Mouse (Mus musculus): ENCODE measurements around the gene F13a1. TPM values are rescaled to one million over a fixed set of nuclear protein-coding genes. Genes with fewer than 3 reads are reported as not detected.
A peak's percentile ranks its signal among the peaks of the same experiment; 100 is the strongest.

F13a1 gene
- polyA plus RNA-seq, 1 experiment = 22.9 TPM

DNA sequence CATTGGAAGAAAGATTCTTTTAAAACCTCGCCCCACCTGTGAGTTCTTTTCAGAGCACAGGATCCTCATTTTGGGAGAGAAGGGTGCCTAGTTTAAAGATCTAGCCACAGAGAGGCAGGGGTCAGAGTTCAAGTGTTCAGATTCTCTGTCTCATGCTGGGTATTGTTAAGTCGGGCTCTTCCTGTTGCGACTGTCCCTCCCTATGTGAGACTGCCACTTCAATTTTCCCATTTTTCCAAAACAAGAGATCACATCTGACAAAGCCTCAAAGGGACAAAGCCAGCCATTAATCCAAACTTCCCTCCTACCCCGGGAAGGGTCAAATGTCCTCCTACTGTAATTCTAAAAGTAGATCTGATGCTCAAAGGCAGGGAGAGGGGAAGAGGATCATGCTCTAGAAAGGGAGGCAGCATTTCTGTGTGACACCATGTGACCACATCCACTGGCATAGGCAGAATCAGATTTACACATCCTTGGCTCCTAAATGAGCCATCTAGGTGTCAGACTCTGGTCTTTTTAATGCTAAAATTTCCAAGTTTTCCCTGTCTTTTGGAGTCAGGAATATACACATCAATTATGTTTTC is 24.0 kb downstream of the F13a1 start:
- Histone ChIP-seq H3K4me3 (ENCODE audit: control insufficient read depth, insufficient read depth, low read length) (no peak overlapping the region), H3K27ac (ENCODE audit: control insufficient read depth, insufficient read depth, low read length) (no peak overlapping the region), H3K36me3 (ENCODE audit: control insufficient read depth, insufficient read depth, low read length) (0 out of 2 replicates have a peak, but pooled peaks cover 10% of the 10 kb centered on the region), H3K4me1 (replicated peaks; ENCODE audit: control insufficient read depth, insufficient read depth, low read length) (peaks cover 3% of the 10 kb centered on the region), H3K27me3 (ENCODE audit: control insufficient read depth, insufficient read depth, low read length) (no peaks in the 10 kb centered on the region)
- TF ChIP-seq POLR2A (IDR thresholded peaks at IDR 0.05; ENCODE audit: control insufficient read depth, extremely low read depth, insufficient read depth, low read length, poor library complexity) (no peak), CTCF (IDR thresholded peaks at IDR 0.05; ENCODE audit: borderline replicate concordance, control insufficient read depth, extremely low read depth, insufficient read depth, low read length, poor library complexity) (no peak)
- WGBS = 79% methylated on average over 4 of the region's 4 CpGs
- no peak for DNase-seq

DNA sequence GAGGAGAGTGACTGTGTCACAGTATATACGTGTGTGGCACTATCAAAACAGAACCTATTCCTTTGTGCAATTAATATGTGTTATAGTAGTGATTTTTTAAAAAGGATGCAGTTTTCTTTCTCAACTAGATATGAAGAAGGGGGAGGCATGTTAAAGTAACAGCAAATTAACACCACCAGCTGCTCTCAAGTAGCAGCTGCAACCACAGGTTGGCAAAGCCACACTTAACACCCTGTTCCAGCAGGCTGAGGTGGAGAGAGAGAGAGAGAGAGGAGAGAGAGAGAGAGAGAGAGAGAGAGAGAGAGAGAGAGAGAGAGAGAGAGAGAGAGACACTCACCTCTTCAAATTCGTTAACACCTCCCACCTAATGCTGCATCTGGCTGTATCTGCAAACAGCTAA is 28.5 kb downstream of the F13a1 start:
- Histone ChIP-seq H3K4me3 (ENCODE audit: control insufficient read depth, insufficient read depth, low read length) (no peak overlapping the region), H3K4me1 (replicated peaks; ENCODE audit: control insufficient read depth, insufficient read depth, low read length) (peaks cover 6% of the 10 kb centered on the region), H3K27me3 (ENCODE audit: control insufficient read depth, insufficient read depth, low read length) (no peaks in the 10 kb centered on the region), H3K27ac (ENCODE audit: control insufficient read depth, insufficient read depth, low read length) (peak overlapping the region; percentile 2; the same call in 1 of the 2 replicates), H3K36me3 (ENCODE audit: control insufficient read depth, insufficient read depth, low read length) (0 out of 2 replicates have a peak, but pooled peaks cover 3% of the 10 kb centered on the region)
- whole genome bisulfite sequencing = 29% methylated on average over 2 of the region's 2 CpGs
- TF ChIP-seq POLR2A (IDR thresholded peaks at IDR 0.05; ENCODE audit: control insufficient read depth, extremely low read depth, insufficient read depth, low read length, poor library complexity) (no peak), CTCF (IDR thresholded peaks at IDR 0.05; ENCODE audit: borderline replicate concordance, control insufficient read depth, extremely low read depth, insufficient read depth, low read length, poor library complexity) (no peak)
- peak; percentile 22 for DNase-seq

DNA sequence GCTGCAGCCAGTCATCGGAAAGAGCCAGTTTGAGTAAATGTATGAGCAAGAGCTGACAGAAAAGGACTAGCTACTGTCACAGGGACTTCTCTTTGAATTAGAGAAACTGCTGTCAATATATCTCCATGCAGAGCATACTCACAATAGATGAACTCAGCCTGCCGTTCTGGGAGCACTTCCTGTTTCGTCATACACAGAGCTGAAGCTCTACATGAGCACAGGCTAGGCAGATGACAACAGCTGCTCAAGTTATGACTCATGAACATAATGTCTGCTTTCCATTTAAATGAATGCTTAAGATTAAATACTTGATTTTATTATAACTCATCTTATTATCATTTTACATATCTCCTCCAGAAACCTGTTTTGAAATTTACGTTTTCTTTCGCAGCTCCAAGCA is 39.3 kb downstream of the F13a1 start:
- no peaks in the 10 kb centered on the region for H3K27me3 ChIP-seq (ENCODE audit: control insufficient read depth, insufficient read depth, low read length)
- 68% methylated on average over 5 of the region's 5 CpGs for WGBS
- no peak for DNase-seq
- no peaks in the 10 kb centered on the region for H3K36me3 ChIP-seq (ENCODE audit: control insufficient read depth, insufficient read depth, low read length)
- no peaks in the 10 kb centered on the region for H3K4me1 ChIP-seq (replicated peaks; ENCODE audit: control insufficient read depth, insufficient read depth, low read length)
- no peak overlapping the region for H3K27ac ChIP-seq (ENCODE audit: control insufficient read depth, insufficient read depth, low read length)
- TF ChIP-seq POLR2A (IDR thresholded peaks at IDR 0.05; ENCODE audit: control insufficient read depth, extremely low read depth, insufficient read depth, low read length, poor library complexity) = no peak
- no peak for TF ChIP-seq CTCF (IDR thresholded peaks at IDR 0.05; ENCODE audit: borderline replicate concordance, control insufficient read depth, extremely low read depth, insufficient read depth, low read length, poor library complexity)
- H3K4me3 ChIP-seq (ENCODE audit: control insufficient read depth, insufficient read depth, low read length) = no peak overlapping the region

DNA sequence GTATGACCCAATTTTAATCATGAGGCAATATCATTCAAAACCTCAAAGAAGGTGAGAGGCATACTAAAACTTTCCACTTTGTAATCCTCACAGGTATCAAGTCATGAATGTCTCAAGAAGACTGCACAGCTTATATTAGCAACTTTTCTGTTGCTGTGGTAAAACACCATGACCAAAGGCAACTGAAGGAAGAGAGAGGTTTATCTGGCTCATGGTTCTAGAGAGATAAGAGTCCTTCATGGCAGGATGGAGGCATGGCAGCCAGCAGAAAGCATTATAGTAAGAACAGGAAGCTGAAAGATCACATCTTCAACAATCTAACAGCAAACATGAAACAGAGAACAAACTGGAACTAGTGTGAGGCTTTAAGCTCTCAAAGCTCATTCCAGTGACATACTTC is 43.8 kb downstream of the F13a1 start:
- TF ChIP-seq CTCF (IDR thresholded peaks at IDR 0.05; ENCODE audit: borderline replicate concordance, control insufficient read depth, extremely low read depth, insufficient read depth, low read length, poor library complexity) (no peak), POLR2A (IDR thresholded peaks at IDR 0.05; ENCODE audit: control insufficient read depth, extremely low read depth, insufficient read depth, low read length, poor library complexity) (no peak)
- Histone ChIP-seq H3K27me3 (ENCODE audit: control insufficient read depth, insufficient read depth, low read length) (no peaks in the 10 kb centered on the region), H3K4me1 (replicated peaks; ENCODE audit: control insufficient read depth, insufficient read depth, low read length) (no peaks in the 10 kb centered on the region), H3K27ac (ENCODE audit: control insufficient read depth, insufficient read depth, low read length) (no peak overlapping the region), H3K4me3 (ENCODE audit: control insufficient read depth, insufficient read depth, low read length) (no peak overlapping the region), H3K36me3 (ENCODE audit: control insufficient read depth, insufficient read depth, low read length) (no peaks in the 10 kb centered on the region)
- no peak for DNase-seq

DNA sequence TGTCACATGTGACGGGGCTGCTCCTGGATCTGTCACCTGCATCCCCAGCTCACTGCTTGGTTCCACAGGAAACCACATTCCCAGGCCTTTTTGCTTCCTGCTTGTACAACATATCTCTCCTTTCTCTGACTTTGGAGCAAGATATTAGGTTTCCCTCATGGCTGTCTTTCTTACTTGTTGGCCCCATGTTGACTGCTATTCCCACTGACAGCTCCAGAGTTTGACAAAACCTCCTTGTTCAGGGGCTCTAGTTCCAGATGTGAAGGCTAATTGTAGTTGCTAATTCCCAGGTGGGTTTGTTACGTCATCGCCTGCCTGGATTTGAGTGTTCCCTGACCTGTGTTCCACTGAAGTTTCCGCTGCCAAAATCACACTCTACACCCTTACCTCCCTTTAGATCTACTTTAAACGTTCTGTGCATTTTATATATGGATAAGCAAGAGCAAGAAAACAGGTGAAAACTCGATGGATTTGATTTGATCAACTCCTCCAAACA is 50.8 kb downstream of the F13a1 start:
- 95% methylated on average over 6 of the region's 6 CpGs for WGBS
- H3K27ac ChIP-seq (ENCODE audit: control insufficient read depth, insufficient read depth, low read length) = no peak overlapping the region
- no peaks in the 10 kb centered on the region for H3K27me3 ChIP-seq (ENCODE audit: control insufficient read depth, insufficient read depth, low read length)
- H3K36me3 ChIP-seq (ENCODE audit: control insufficient read depth, insufficient read depth, low read length) = no peaks in the 10 kb centered on the region
- peaks cover 2% of the 10 kb centered on the region; the same call in 1 of the 2 replicates for H3K4me1 ChIP-seq (replicated peaks; ENCODE audit: control insufficient read depth, insufficient read depth, low read length)
- no peak overlapping the region for H3K4me3 ChIP-seq (ENCODE audit: control insufficient read depth, insufficient read depth, low read length)
- TF ChIP-seq CTCF (IDR thresholded peaks at IDR 0.05; ENCODE audit: borderline replicate concordance, control insufficient read depth, extremely low read depth, insufficient read depth, low read length, poor library complexity) = no peak
- no peak for TF ChIP-seq POLR2A (IDR thresholded peaks at IDR 0.05; ENCODE audit: control insufficient read depth, extremely low read depth, insufficient read depth, low read length, poor library complexity)
- no peak for DNase-seq

DNA sequence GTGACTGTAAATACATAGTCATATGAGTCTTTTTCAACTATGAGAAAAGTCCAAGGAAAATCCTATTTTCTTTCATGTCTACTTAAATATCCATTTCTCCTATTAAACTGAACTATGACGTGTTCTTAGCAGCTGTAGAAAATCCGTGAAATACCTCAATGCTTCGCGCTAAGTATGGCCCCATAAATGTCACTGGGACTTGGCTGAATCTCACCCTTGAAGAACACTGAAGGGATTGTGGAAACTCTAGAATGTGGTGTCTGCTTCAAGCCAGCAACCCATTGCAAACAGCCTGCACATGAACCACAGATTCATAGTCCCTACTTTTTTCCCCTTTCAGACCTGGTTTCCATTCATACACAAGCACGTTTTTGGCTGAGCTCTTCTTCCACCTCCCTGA is 56.5 kb downstream of the F13a1 start:
- no peak for TF ChIP-seq POLR2A (IDR thresholded peaks at IDR 0.05; ENCODE audit: control insufficient read depth, extremely low read depth, insufficient read depth, low read length, poor library complexity)
- TF ChIP-seq CTCF (IDR thresholded peaks at IDR 0.05; ENCODE audit: borderline replicate concordance, control insufficient read depth, extremely low read depth, insufficient read depth, low read length, poor library complexity) = no peak
- no peak for DNase-seq
- H3K4me1 ChIP-seq (replicated peaks; ENCODE audit: control insufficient read depth, insufficient read depth, low read length) = peaks cover 2% of the 10 kb centered on the region; the same call in 1 of the 2 replicates
- H3K36me3 ChIP-seq (ENCODE audit: control insufficient read depth, insufficient read depth, low read length) = no peaks in the 10 kb centered on the region
- H3K27ac ChIP-seq (ENCODE audit: control insufficient read depth, insufficient read depth, low read length) = no peak overlapping the region
- no peak overlapping the region for H3K4me3 ChIP-seq (ENCODE audit: control insufficient read depth, insufficient read depth, low read length)
- WGBS = 96% methylated on average over 5 of the region's 5 CpGs
- H3K27me3 ChIP-seq (ENCODE audit: control insufficient read depth, insufficient read depth, low read length) = no peaks in the 10 kb centered on the region

Measured in thymus, adult 2 months (tissue).